Mouse (Mus musculus): Measurements from ENCODE around the gene Cyp2c66.

Cyp2c66 gene

DNA sequence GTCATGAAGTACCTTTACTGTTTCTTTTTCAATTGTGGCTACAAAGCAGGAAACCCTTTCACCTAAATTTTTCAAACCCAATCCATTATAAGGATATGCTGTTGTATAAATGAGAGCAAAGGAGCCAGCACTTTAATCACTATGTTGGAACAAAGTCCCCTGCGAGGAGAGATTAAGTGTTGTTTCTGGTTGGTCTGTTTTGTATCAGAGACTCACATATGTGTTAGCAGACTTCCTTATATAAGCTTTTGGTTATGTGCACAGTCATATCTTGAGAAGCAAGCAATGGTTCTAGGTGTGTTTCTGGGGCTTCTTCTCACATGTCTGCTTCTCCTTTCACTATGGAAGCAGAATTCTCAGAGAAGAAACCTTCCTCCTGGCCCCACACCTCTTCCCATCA lies at the start of gene Cyp2c66:
Gene Cyp2c66, plus strand, starts transcription at position 255 of the 400 bp plus-strand sequence.
- DNase-seq (ENCODE audit: low read depth, low spot score) = no peak

DNA sequence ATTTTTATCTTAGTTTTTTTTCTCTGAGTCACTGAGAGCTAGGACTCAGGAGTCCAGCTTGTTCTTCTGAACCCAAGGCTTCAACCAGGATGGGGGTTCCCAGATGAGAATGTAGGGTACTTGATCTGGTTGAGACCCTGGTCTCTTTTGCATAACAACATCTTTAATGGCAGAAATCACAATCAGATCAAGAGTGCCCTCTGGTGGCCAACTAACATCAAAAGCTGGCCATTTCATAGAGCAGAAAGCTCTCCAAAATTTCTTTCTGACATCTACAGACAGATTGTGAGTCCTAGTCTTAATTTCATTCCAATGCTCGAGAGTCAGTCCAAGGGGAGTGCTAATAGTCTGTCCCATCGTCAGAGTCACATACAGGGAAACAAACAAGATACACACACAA lies 14.9 kb upstream of the Cyp2c66 start:
- peak; percentile 21 for DNase-seq (ENCODE audit: low read depth, low spot score)

DNA sequence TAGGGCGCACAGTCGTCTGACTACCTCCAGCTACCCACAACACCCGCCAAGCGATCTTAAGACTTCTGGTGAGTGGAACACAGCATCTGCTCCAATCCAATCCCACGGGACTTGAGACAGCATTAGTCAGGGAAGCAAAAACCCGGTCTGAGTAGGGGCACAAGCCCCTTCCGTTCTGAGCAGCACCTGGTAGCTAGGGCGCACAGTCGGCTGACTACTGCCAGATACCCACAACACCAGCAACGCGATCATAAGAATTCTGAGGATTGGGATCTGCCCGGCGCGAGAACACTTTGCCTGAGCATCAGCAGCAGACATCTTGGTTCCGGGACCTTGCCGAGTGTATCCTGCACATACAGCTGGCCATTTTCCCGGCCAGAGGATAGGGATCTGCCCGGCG lies 43.1 kb downstream of the Cyp2c66 start:
- peak; percentile 33 for DNase-seq (ENCODE audit: low read depth, low spot score)

Data from ES-CJ7 (cell line).